Mouse (Mus musculus) heart, embryonic 13.5 days (tissue): ENCODE data around the gene Tenm4. TPM values are rescaled to one million over a fixed set of nuclear protein-coding genes. Genes with fewer than 3 reads are reported as not detected.
A peak's percentile ranks its signal among the peaks of the same experiment; 100 is the strongest.

Experiments
- ATAC-seq: fragments of 200-750 bp; cut with Nextera tagmentation; 2 replicates; pipeline ENCODE4 v1.8.0; 2017; ENCODE audit warnings: moderate TSS enrichment; ENCODE audit not compliant: insufficient number of reproducible peaks, low FRiP score, low TSS enrichment; ENCODE audit errors: extremely low read depth
- H3K27ac ChIP-seq: fragments of 300-500 bp; sonication (generic); replicated peaks from 2 replicates; pipeline ENCODE4 v1.5.1; 2015; ENCODE audit warnings: moderate library complexity, mild to moderate bottlenecking, inconsistent platforms
- H3K27me3 ChIP-seq: fragments of 300-500 bp; sonication (generic); replicated peaks from 2 replicates; pipeline ENCODE4 v1.6.1; 2015; ENCODE audit warnings: mild to moderate bottlenecking, inconsistent platforms
- H3K36me3 ChIP-seq: fragments of 300-500 bp; sonication (generic); 2 replicates; pipeline ENCODE4 v1.6.1; 2015; ENCODE audit warnings: mild to moderate bottlenecking, inconsistent platforms
- H3K4me1 ChIP-seq: fragments of 300-500 bp; sonication (generic); 2 replicates; pipeline ENCODE4 v1.6.1; 2015; ENCODE audit warnings: inconsistent platforms
- H3K4me2 ChIP-seq: fragments of 300-500 bp; sonication (generic); 2 replicates; pipeline ENCODE4 v1.6.1; 2015; ENCODE audit warnings: inconsistent platforms, mild to moderate bottlenecking, moderate library complexity
- H3K4me3 ChIP-seq: fragments of 300-500 bp; sonication (generic); 2 replicates; pipeline ENCODE4 v1.5.1; 2015; ENCODE audit warnings: moderate library complexity, mild to moderate bottlenecking, inconsistent platforms
- H3K9ac ChIP-seq: fragments of 300-500 bp; sonication (generic); 2 replicates; pipeline ENCODE4 v1.6.1; 2015; ENCODE audit warnings: inconsistent platforms, mild to moderate bottlenecking, moderate library complexity
- H3K9me3 ChIP-seq: fragments of 300-500 bp; sonication (generic); 2 replicates; pipeline ENCODE4 v1.6.1; 2016; ENCODE audit warnings: inconsistent platforms
- WGBS: fragments of 180-500 bp; shearing (Covaris S2); methylation state at CpG from one replicate; pipeline ENCODE4 v1.1.7; 2015; ENCODE audit warnings: mixed read lengths; 5-methylcytosine and 5-hydroxymethylcytosine counted together
- polyA plus RNA-seq: library from polyadenylated mRNA; unstranded; fragments of >200 nt; fragmentation: Nextera tagmentation; extraction: Ambion mirVana; gene quantifications from 2 replicates; pipeline ENCODE4 v1.2.1, GENCODE M21; 2015

Tenm4 gene
- polyA plus RNA-seq, 1 experiment from 2014 or later = 10.5 TPM

GRCm38 (mm10) chr7:96655096-96655716 is 484.2 kb downstream of the Tenm4 start:
- WGBS = 49% methylated on average over 3 of the region's 3 CpGs

DNA sequence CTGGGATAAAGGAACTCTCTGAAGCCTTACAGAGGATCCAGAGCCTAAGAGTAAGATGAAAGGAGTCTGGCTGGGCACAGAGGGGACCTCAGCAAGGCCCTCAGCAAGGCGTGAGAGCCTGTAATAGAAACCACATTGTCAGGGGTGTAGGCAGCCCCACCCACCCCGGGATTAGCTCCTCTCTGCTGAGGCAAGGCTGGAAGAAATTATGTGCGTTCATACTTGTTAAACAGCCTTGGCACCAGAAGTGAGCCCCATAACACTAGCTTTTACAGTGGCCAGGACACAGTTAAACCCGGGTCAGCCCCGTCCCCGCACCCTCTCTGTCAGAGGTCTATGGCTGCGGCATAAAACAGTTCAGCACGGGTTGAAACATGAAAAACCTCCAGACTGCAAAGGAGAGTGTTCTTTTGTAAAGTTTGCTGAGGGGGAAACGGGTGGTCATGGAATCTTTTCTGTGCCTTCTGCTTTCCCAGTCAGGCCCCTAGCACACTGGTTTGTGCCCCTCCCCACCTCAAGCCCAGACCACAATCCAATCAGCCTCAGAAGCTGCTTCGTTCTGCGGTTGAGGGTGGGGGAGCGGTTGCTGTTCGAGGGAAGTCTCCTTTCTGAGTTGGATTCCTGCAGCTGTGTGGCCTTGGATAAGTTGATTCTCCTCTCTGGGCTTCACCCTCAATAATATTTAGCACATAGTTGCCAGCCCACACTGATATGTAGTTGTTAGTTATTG is 486.2 kb downstream of the Tenm4 start:
- no peaks in the 10 kb centered on the region for H3K36me3 ChIP-seq
- peaks cover 79% of the 10 kb centered on the region for H3K27me3 ChIP-seq
- H3K4me1 ChIP-seq = peaks cover 85% of the 10 kb centered on the region
- no peak for ATAC-seq
- no peaks in the 10 kb centered on the region for H3K9me3 ChIP-seq
- H3K9ac ChIP-seq = no peak overlapping the region
- WGBS = 24% methylated on average over 13 of the region's 13 CpGs
- H3K27ac ChIP-seq = no peak overlapping the region
- no peak overlapping the region for H3K4me2 ChIP-seq
- no peak overlapping the region for H3K4me3 ChIP-seq

More at GRCm38 (mm10) chr7:96655096-96655716, 484.2 kb downstream of the Tenm4 start:
- Histone ChIP-seq H3K4me2 (no peak overlapping the region), H3K4me1 (peaks cover 82% of the 10 kb centered on the region), H3K27ac (0 out of 2 replicates have a peak overlapping the region, but pooled peaks have one; percentile 15), H3K4me3 (no peak overlapping the region), H3K9me3 (no peaks in the 10 kb centered on the region), H3K36me3 (no peaks in the 10 kb centered on the region), H3K9ac (no peak overlapping the region), H3K27me3 (peaks cover 95% of the 10 kb centered on the region)
- no peak for ATAC-seq

- H3K4me2 ChIP-seq = no peak overlapping the region
Measured at GRCm38 (mm10) chr7:96657857-96658580, 487.0 kb downstream of the Tenm4 start.

DNA sequence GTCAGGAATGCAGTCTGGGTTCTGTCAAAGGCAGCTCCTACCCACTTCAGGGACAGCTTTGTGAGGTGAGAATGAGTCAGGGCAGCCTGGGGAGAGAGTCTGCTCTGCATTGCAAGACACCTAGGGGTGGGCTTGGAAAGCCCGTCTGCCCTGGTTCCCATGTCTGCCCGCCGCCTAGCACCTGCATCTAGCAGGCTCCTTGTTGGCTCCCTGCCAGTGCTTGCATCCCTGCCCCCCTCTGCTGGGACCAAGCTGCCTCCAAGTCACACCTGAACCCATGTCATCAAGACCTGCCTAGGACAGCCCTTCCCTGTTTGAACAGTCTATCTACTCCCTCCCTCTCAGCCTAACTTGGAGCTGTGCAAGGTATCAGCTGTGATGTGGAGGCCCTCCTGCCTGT is 489.9 kb downstream of the Tenm4 start:
- peaks cover 61% of the 10 kb centered on the region for H3K4me1 ChIP-seq
- H3K27me3 ChIP-seq = peaks cover 78% of the 10 kb centered on the region
- ATAC-seq = peak; percentile 48; the same call in 1 of the 2 replicates
- no peak overlapping the region for H3K4me3 ChIP-seq
- H3K4me2 ChIP-seq = peak overlapping the region; percentile 31
- no peaks in the 10 kb centered on the region for H3K36me3 ChIP-seq
- H3K9me3 ChIP-seq = no peaks in the 10 kb centered on the region
- H3K9ac ChIP-seq = no peak overlapping the region
- WGBS = 26% methylated on average over 3 of the region's 3 CpGs
- peak overlapping the region; percentile 33; the same call in 1 of the 2 replicates for H3K27ac ChIP-seq

More at GRCm38 (mm10) chr7:96657857-96658580, 487.0 kb downstream of the Tenm4 start:
- Histone ChIP-seq H3K4me3 (no peak overlapping the region), H3K9ac (no peak overlapping the region), H3K4me1 (peaks cover 85% of the 10 kb centered on the region), H3K9me3 (no peaks in the 10 kb centered on the region), H3K27me3 (peaks cover 77% of the 10 kb centered on the region), H3K27ac (no peak overlapping the region), H3K36me3 (no peaks in the 10 kb centered on the region)
- ATAC-seq = no peak
- WGBS = 68% methylated on average over 11 of the region's 11 CpGs

DNA sequence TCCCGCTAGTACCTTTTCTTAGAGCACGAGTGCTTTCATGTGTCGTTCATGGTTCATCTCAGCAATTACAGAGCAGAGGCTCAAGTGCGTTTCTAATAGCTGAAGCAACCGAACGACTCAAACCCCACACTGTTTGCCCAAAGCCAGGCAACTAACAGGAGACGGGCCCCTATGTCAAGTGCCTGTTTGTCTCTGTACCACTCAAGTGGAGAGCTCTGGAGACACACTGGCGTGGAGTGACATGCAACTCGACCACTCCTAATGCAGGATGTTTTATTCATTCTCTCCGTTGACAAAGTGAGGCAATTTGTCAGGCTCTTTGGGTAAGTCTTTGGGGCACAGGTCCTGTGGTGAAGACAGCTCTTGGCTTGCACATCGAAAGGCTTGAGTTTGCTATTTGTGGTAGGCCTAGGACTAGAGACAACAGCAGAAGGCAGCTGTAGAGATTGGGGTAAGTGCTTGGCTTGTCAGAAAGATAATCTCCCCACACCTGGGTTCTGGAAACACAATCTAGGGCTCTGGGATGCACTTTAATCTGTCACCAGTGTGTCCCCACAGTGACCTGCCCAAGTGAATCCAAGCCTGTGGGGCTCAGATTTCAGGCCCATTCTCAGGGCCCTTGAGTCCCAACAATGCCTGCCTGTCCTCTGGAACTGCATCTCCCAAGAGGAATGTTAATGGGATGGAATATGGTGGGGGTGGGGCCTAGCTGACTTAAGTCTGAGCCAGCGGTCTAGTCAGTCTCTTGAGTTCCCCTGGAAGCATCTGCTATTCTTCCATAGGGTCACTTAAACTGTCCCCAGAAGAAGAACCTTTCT is 490.5 kb downstream of the Tenm4 start:
- H3K4me2 ChIP-seq = peak overlapping the region; percentile 31
- peaks cover 78% of the 10 kb centered on the region for H3K27me3 ChIP-seq
- H3K4me3 ChIP-seq = no peak overlapping the region
- ATAC-seq = peak; percentile 72; the same call in 1 of the 2 replicates
- H3K27ac ChIP-seq = peak overlapping the region; percentile 33; the same call in 1 of the 2 replicates
- WGBS = 19% methylated on average over 12 of the region's 12 CpGs
- no peaks in the 10 kb centered on the region for H3K9me3 ChIP-seq
- no peak overlapping the region for H3K9ac ChIP-seq
- H3K36me3 ChIP-seq = no peaks in the 10 kb centered on the region
- H3K4me1 ChIP-seq = peaks cover 55% of the 10 kb centered on the region

DNA sequence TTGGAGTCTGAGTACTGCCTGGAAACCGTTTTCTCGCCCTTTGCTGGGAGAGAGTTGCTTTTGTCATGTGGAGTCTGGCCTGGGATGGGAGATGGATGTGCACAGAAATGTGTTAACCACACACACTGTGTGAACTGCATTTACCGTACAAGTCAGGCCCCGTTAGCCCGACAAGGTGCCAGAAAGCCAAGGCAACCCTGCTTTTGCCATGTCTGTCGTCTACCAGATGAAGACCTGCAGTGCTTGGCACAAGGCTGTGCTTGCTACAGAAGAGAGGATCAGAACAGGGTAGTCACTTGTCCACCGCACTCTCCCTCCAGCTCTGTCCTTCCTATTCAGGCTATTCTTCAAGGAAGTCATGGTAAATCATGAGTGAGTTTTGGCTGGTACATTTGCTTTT is 492.3 kb downstream of the Tenm4 start:
- WGBS = 71% methylated on average over 7 of the region's 7 CpGs
- no peak for ATAC-seq
- H3K4me1 ChIP-seq = peaks cover 40% of the 10 kb centered on the region

GRCm38 (mm10) chr7:96666366-96666896 is 495.4 kb downstream of the Tenm4 start:
- Histone ChIP-seq H3K27ac (no peak overlapping the region), H3K4me1 (peaks cover 34% of the 10 kb centered on the region), H3K4me2 (no peak overlapping the region), H3K27me3 (peaks cover 87% of the 10 kb centered on the region), H3K9me3 (no peaks in the 10 kb centered on the region), H3K9ac (no peak overlapping the region), H3K36me3 (no peaks in the 10 kb centered on the region), H3K4me3 (no peak overlapping the region)
- ATAC-seq = no peak
- WGBS = 65% methylated on average over 8 of the region's 8 CpGs

More for the DNA sequence above, 492.3 kb downstream of the Tenm4 start:
- Histone ChIP-seq H3K27me3 (peaks cover 80% of the 10 kb centered on the region), H3K36me3 (no peaks in the 10 kb centered on the region), H3K27ac (no peak overlapping the region), H3K4me3 (no peak overlapping the region), H3K4me2 (no peak overlapping the region), H3K9ac (no peak overlapping the region), H3K9me3 (no peaks in the 10 kb centered on the region)

DNA sequence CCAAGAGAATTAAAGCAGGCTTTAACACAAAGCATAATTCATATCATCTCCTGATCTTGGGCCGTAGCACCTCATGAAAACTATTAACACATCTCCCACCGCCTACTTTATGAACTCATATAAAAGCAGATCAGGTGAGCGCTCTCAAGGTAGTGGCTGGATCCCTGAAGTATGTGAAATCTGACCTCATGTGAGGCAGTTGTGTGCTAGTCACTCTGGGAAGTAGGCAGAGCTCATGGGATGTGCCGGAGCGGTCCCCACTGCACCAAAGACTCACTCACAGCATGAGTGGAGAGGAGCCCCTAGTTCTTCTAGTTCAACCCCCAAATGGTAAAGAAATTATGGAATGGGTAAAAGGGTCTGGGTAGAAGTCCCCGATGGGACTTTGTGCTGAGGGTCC is 496.6 kb downstream of the Tenm4 start:
- Histone ChIP-seq H3K36me3 (no peaks in the 10 kb centered on the region), H3K27ac (no peak overlapping the region), H3K4me3 (no peak overlapping the region), H3K4me1 (peaks cover 25% of the 10 kb centered on the region), H3K9me3 (no peaks in the 10 kb centered on the region), H3K27me3 (peaks cover 96% of the 10 kb centered on the region), H3K4me2 (no peak overlapping the region), H3K9ac (no peak overlapping the region)
- no peak for ATAC-seq
- WGBS = 74% methylated on average over 6 of the region's 6 CpGs

DNA sequence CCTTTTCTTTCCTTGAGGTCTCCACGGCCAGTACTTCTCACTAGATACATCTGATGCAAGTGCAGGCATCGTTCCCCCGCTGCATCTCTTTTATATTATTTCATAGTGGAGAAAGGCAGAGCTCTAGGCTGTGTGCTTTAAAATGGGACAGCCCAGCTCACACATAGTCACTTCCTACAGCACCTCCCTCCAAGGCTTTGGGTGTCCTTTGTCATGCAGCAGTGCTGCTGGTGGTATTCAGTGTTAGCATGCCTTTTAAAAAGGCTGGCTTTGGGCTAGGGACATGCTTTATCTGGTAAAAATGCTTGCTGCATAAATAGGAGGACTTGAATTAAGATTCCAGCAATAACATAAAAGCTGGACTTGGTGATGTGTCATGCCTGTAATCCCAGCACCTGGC is 499.0 kb downstream of the Tenm4 start:
- peaks cover 23% of the 10 kb centered on the region for H3K4me1 ChIP-seq
- no peak overlapping the region for H3K4me2 ChIP-seq
- H3K27ac ChIP-seq = no peak overlapping the region
- H3K27me3 ChIP-seq = peaks cover 96% of the 10 kb centered on the region
- no peak for ATAC-seq
- no peak overlapping the region for H3K9ac ChIP-seq
- no peaks in the 10 kb centered on the region for H3K9me3 ChIP-seq
- H3K4me3 ChIP-seq = no peak overlapping the region
- H3K36me3 ChIP-seq = no peaks in the 10 kb centered on the region
- WGBS = 85% methylated on average over 3 of the region's 3 CpGs

DNA sequence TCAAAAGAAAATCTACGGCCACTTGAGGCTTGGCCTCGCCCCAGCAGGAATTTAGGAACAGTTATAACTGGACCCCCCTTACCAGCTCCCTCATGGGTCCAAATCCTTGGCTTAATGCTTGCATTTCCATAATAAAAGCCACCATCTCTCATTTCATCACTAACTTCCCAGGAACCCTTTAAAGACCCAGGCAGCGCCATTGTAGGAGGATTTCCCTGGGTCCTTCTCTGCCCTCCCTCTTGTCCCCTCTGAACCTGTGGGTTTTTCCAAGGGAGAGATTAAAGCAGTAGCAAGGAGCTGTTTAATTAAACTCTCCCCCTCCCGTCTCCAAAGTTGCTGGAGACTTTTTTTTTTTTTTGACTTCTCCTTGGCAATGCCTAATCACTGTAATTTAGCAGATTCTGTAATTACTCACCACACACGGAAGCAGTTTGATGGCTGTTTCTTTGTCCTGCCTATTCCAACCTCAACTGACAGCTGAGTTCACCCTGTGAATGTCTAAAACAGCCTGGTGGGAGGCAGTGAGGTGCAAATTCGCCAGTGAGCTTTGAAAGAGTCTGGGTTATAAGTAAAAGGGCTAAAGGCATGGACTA is 501.4 kb downstream of the Tenm4 start:
- Histone ChIP-seq H3K27me3 (peaks cover 83% of the 10 kb centered on the region), H3K27ac (0 out of 2 replicates have a peak overlapping the region, but pooled peaks have one; percentile 4), H3K4me2 (no peak overlapping the region), H3K4me1 (peaks cover 34% of the 10 kb centered on the region), H3K9ac (no peak overlapping the region), H3K4me3 (no peak overlapping the region), H3K36me3 (no peaks in the 10 kb centered on the region), H3K9me3 (no peaks in the 10 kb centered on the region)
- WGBS = 42% methylated on average over 6 of the region's 6 CpGs
- ATAC-seq = no peak
